12 mouse cellular contexts compared by ENCODE assay signal in the genomic region with DNA sequence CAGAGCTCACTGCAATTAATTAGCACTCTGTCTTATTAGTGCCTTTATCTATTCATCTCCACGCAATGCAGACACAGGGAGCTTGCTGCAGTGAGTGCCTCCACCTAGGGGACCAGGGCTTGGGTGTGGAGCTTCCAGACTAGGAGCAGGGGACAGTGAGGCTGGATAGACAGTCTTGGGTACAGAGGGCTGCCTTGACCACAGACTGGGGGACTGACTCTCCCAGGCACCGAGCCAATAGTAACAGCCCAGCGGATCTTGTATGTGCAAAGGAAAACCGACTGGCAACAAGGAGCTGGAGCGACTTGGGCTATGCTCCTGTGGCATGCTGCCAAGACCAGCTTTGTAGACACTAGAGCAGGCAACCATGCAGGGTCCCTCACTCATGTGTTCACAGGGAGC.
A peak's percentile ranks its signal among the peaks of the same experiment; 100 is the strongest.
DNase-seq lines count a peak whose midpoint lies in the region; ATAC-seq and TF ChIP-seq lines count a peak whose summit lies in the region.
"Had no signal": no experiment of that assay in that cellular context is flagged by ENCODE, and none has a peak within 500 bp of the region (broad histone marks: within the 10 kb centered on the region; RNA-seq: fewer than 3 reads in every experiment).

No protein-coding gene starts in this region.

- no peak overlapping the region for H3K4me3 ChIP-seq in stomach, embryonic 14.5 days (ENCODE audit: low read depth, low read length)
- no peak overlapping the region for H3K4me3 ChIP-seq in stomach, postnatal 0 days (ENCODE audit: low read depth, low read length)
- H3K4me3 ChIP-seq in forebrain, postnatal 0 days (ENCODE audit: low read depth, low read length): no peak overlapping the region
- H3K4me3 ChIP-seq in stomach, embryonic 16.5 days (replicated peaks; ENCODE audit: low read length): no peak overlapping the region
- H3K4me3 ChIP-seq: embryonic facial prominence, embryonic 12.5 days; limb, embryonic 15.5 days had no signal

- no peak for TF ChIP-seq EP300 in stomach, postnatal 0 days (optimal IDR thresholded peaks at IDR 0.05)

- peak; percentile 37 to 40 for DNase-seq in layer of hippocampus, postnatal 10 days (ENCODE audit: low spot score in 2 of 2)
- DNase-seq in layer of hippocampus, adult 8-10 months (ENCODE audit: low spot score in 2 of 2): no peak
- DNase-seq in stomach, postnatal 0 days (ENCODE audit: low spot score): no peak
- peak; percentile 81 for DNase-seq in forebrain, postnatal 0 days
- no peak for DNase-seq in spleen, adult 12 weeks (ENCODE audit: low spot score)
- DNase-seq: adrenal gland, postnatal 25 days; gastrocnemius, postnatal 36 days; heart, postnatal 36 days had no signal

- 0 out of 2 replicates have a peak, but pooled peaks have one; percentile 18 for ATAC-seq in stomach, embryonic 14.5 days (ENCODE audit: insufficient number of reproducible peaks, insufficient read depth, low FRiP score, low read depth)
- ATAC-seq in stomach, postnatal 0 days (ENCODE audit: low FRiP score, low TSS enrichment): no peak
- peak; percentile 78 for ATAC-seq in forebrain, postnatal 0 days
- ATAC-seq in stomach, embryonic 16.5 days (ENCODE audit: insufficient read depth, low FRiP score): peak; percentile 33; the same call in 1 of the 2 replicates

- no peaks in the 10 kb centered on the region for H3K4me1 ChIP-seq in stomach, embryonic 14.5 days (ENCODE audit: control insufficient read depth, insufficient read depth, low read length)
- H3K4me1 ChIP-seq in stomach, postnatal 0 days (replicated peaks; ENCODE audit: control insufficient read depth, insufficient read depth): no peaks in the 10 kb centered on the region
- 0 out of 2 replicates have a peak, but pooled peaks cover 10% of the 10 kb centered on the region for H3K4me1 ChIP-seq in forebrain, postnatal 0 days (ENCODE audit: insufficient read depth)
- H3K4me1 ChIP-seq in stomach, embryonic 16.5 days (ENCODE audit: control insufficient read depth, insufficient read depth, low read length): no peaks in the 10 kb centered on the region
- H3K4me1 ChIP-seq: limb, embryonic 15.5 days had no signal

- H3K27me3 ChIP-seq in stomach, embryonic 14.5 days (ENCODE audit: control insufficient read depth, insufficient read depth, low read length): 0 out of 2 replicates have a peak, but pooled peaks cover 3% of the 10 kb centered on the region
- H3K27me3 ChIP-seq in stomach, postnatal 0 days (ENCODE audit: control insufficient read depth, insufficient read depth, low read length): no peaks in the 10 kb centered on the region
- H3K27me3 ChIP-seq in forebrain, postnatal 0 days (ENCODE audit: insufficient read depth, low read length): no peaks in the 10 kb centered on the region
- peaks cover 4% of the 10 kb centered on the region for H3K27me3 ChIP-seq in stomach, embryonic 16.5 days (ENCODE audit: control insufficient read depth, insufficient read depth, low read length)

- WGBS in stomach, embryonic 14.5 days: 44% methylated on average over 5 of the region's 5 CpGs
- WGBS in stomach, postnatal 0 days: 45% methylated on average over 5 of the region's 5 CpGs
- 20% methylated on average over 5 of the region's 5 CpGs for WGBS in forebrain, postnatal 0 days
- WGBS in stomach, embryonic 16.5 days: 40% methylated on average over 5 of the region's 5 CpGs

- H3K36me3 ChIP-seq in stomach, embryonic 14.5 days (ENCODE audit: control insufficient read depth, insufficient read depth, low read length): no peaks in the 10 kb centered on the region
- no peaks in the 10 kb centered on the region for H3K36me3 ChIP-seq in stomach, postnatal 0 days (ENCODE audit: control insufficient read depth, insufficient read depth, low read length)
- no peaks in the 10 kb centered on the region for H3K36me3 ChIP-seq in forebrain, postnatal 0 days (ENCODE audit: insufficient read depth)
- no peaks in the 10 kb centered on the region for H3K36me3 ChIP-seq in stomach, embryonic 16.5 days (ENCODE audit: control insufficient read depth, insufficient read depth, low read length)
- H3K36me3 ChIP-seq: embryonic facial prominence, embryonic 12.5 days; limb, embryonic 15.5 days had no signal

- H3K9me3 ChIP-seq in stomach, embryonic 14.5 days (ENCODE audit: control insufficient read depth, low read depth, low read length): no peaks in the 10 kb centered on the region
- no peaks in the 10 kb centered on the region for H3K9me3 ChIP-seq in stomach, postnatal 0 days (ENCODE audit: control insufficient read depth, low read length)
- H3K9me3 ChIP-seq in forebrain, postnatal 0 days (ENCODE audit: low read length): no peaks in the 10 kb centered on the region
- no peaks in the 10 kb centered on the region for H3K9me3 ChIP-seq in stomach, embryonic 16.5 days (replicated peaks; ENCODE audit: control insufficient read depth, low read length)
- H3K9me3 ChIP-seq: embryonic facial prominence, embryonic 12.5 days; limb, embryonic 15.5 days had no signal

- no peak for TF ChIP-seq CTCF in stomach, postnatal 0 days (IDR thresholded peaks at IDR 0.05; ENCODE audit: low read depth)
- TF ChIP-seq CTCF in forebrain, postnatal 0 days (IDR thresholded peaks at IDR 0.05; ENCODE audit: low read depth): no peak

- no peak overlapping the region for H3K4me2 ChIP-seq in stomach, embryonic 14.5 days (replicated peaks; ENCODE audit: low read depth, low read length)
- H3K4me2 ChIP-seq in stomach, postnatal 0 days (replicated peaks; ENCODE audit: low read depth): no peak overlapping the region
- H3K4me2 ChIP-seq in forebrain, postnatal 0 days (ENCODE audit: low read depth): peak overlapping the region; percentile 14
- no peak overlapping the region for H3K4me2 ChIP-seq in stomach, embryonic 16.5 days (ENCODE audit: low read depth, low read length)
- H3K4me2 ChIP-seq: embryonic facial prominence, embryonic 12.5 days; limb, embryonic 15.5 days had no signal

- no peak overlapping the region for H3K27ac ChIP-seq in stomach, embryonic 14.5 days (ENCODE audit: low read length)
- H3K27ac ChIP-seq in stomach, postnatal 0 days (replicated peaks): no peak overlapping the region
- peak overlapping the region; percentile 36; the same call in 1 of the 2 replicates for H3K27ac ChIP-seq in forebrain, postnatal 0 days (ENCODE audit: low read depth, low read length)
- no peak overlapping the region for H3K27ac ChIP-seq in stomach, embryonic 16.5 days (ENCODE audit: low read length)
- H3K27ac ChIP-seq: embryonic facial prominence, embryonic 12.5 days; limb, embryonic 15.5 days had no signal

- no peak overlapping the region for H3K9ac ChIP-seq in stomach, embryonic 14.5 days (replicated peaks; ENCODE audit: low read depth, low read length)
- H3K9ac ChIP-seq in stomach, postnatal 0 days (ENCODE audit: low read length): no peak overlapping the region
- no peak overlapping the region for H3K9ac ChIP-seq in forebrain, postnatal 0 days
- no peak overlapping the region for H3K9ac ChIP-seq in stomach, embryonic 16.5 days (ENCODE audit: low read length)
- H3K9ac ChIP-seq: embryonic facial prominence, embryonic 12.5 days; limb, embryonic 15.5 days had no signal

Comparison
In these comparisons a context has a peak if more than half of its experiments do, and no peak if none do; other contexts are left out.
1. DNase-seq: peak in layer of hippocampus, postnatal 10 days (2 of 2) and forebrain, postnatal 0 days (single experiment); none in layer of hippocampus, adult 8-10 months (0 of 2), stomach, postnatal 0 days (single experiment) and spleen, adult 12 weeks (single experiment).